Comparison of ENCODE assay signal across 16 mouse cellular contexts in the genomic region with DNA sequence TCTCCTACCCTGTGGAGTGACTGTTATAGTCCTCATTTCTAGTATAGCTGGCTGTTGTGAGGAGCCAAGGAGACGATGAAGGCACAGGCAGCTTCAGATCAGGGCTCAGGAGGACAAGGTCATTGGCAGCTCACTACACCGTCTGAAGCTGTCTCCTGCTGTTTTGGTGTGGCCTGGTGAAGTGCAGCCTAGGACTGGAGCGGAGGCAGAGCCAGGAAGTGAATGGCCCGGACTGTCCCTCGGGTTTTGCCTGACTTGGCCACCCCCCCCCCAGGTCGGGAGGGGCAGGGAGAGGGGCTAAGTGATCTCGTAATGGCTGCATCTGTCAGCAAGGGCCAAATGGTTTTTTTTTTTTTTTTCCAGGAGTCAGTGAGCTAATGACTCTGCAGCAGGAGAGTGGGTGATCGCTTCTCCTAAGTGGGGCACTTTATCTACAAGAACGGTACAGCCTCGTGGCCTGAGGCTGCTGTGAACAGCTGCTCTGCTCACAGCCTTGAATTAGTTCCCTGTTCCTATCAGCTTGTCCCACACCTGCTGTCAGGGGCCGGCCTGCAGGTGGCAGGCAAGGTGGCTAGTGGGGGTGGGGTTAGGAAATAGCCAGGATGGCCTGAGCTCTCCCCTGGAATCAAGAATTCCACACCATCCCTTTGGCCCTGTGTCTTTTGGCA. TPM values are rescaled to one million over a fixed set of nuclear protein-coding genes. Genes with fewer than 3 reads are reported as not detected.
DNase-seq lines count a peak whose midpoint lies in the region; ATAC-seq lines count a peak whose summit lies in the region.
"Had no signal": no experiment of that assay in that cellular context is flagged by ENCODE, and none has a peak within 500 bp of the region (broad histone marks: within the 10 kb centered on the region; RNA-seq: fewer than 3 reads in every experiment).

No protein-coding gene starts in this region.

- peak; percentile 6; the same call in 1 of the 2 replicates for ATAC-seq in midbrain, embryonic 12.5 days (ENCODE audit: low FRiP score, low read depth)
- ATAC-seq in midbrain, embryonic 16.5 days = no peak
- peak; percentile 41; the same call in 1 of the 2 replicates for ATAC-seq in embryonic facial prominence, embryonic 14.5 days (ENCODE audit: low read depth)
- peak; percentile 41; the same call in 1 of the 2 replicates for ATAC-seq in neural tube, embryonic 13.5 days (ENCODE audit: low read depth)
- ATAC-seq: forebrain, postnatal 0 days had no signal

- 39% methylated on average over 11 of the region's 11 CpGs for WGBS in midbrain, embryonic 12.5 days
- 35% methylated on average over 11 of the region's 11 CpGs for WGBS in midbrain, embryonic 16.5 days
- 22% methylated on average over 11 of the region's 11 CpGs for WGBS in embryonic facial prominence, embryonic 14.5 days
- 16% methylated on average over 11 of the region's 11 CpGs for WGBS in neural tube, embryonic 13.5 days

- H3K27me3 ChIP-seq in midbrain, embryonic 12.5 days = no peaks in the 10 kb centered on the region
- no peaks in the 10 kb centered on the region for H3K27me3 ChIP-seq in midbrain, embryonic 16.5 days (ENCODE audit: control insufficient read depth, insufficient read depth, low read depth, low read length)
- H3K27me3 ChIP-seq in embryonic facial prominence, embryonic 14.5 days (replicated peaks; ENCODE audit: control insufficient read depth, insufficient read depth, low read length) = no peaks in the 10 kb centered on the region
- H3K27me3 ChIP-seq in neural tube, embryonic 13.5 days = no peaks in the 10 kb centered on the region
- H3K27me3 ChIP-seq: embryonic facial prominence, embryonic 15.5 days had no signal

- peak; percentile 42 for DNase-seq in adrenal gland, postnatal 14 days
- peak; percentile 44 for DNase-seq in embryonic facial prominence, embryonic 14.5 days (ENCODE audit: low spot score)
- DNase-seq in gastrocnemius, postnatal 10 days = no peak
- DNase-seq in spleen, postnatal 14 days (ENCODE audit: low spot score in 2 of 2) = no peak
- DNase-seq: forebrain, postnatal 0 days; heart, adult 18-20 months; kidney, adult 11 months; lung, adult 18-20 months; thymus, postnatal 36 days had no signal

- no peak overlapping the region for H3K4me2 ChIP-seq in midbrain, embryonic 12.5 days (replicated peaks)
- H3K4me2 ChIP-seq in midbrain, embryonic 16.5 days (ENCODE audit: low read length) = no peak overlapping the region
- H3K4me2 ChIP-seq in embryonic facial prominence, embryonic 14.5 days (ENCODE audit: low read depth, low read length) = no peak overlapping the region
- no peak overlapping the region for H3K4me2 ChIP-seq in neural tube, embryonic 13.5 days
- H3K4me2 ChIP-seq: embryonic facial prominence, embryonic 15.5 days; midbrain, embryonic 11.5 days had no signal

- H3K9me3 ChIP-seq in midbrain, embryonic 12.5 days = no peaks in the 10 kb centered on the region
- H3K9me3 ChIP-seq in midbrain, embryonic 16.5 days (replicated peaks; ENCODE audit: control insufficient read depth, low read length, poor library complexity, severe bottlenecking) = no peaks in the 10 kb centered on the region
- no peaks in the 10 kb centered on the region for H3K9me3 ChIP-seq in embryonic facial prominence, embryonic 14.5 days (ENCODE audit: control insufficient read depth, low read length)
- no peaks in the 10 kb centered on the region for H3K9me3 ChIP-seq in neural tube, embryonic 13.5 days
- H3K9me3 ChIP-seq: embryonic facial prominence, embryonic 15.5 days had no signal

- no peak overlapping the region for H3K27ac ChIP-seq in midbrain, embryonic 12.5 days (replicated peaks)
- no peak overlapping the region for H3K27ac ChIP-seq in midbrain, embryonic 16.5 days (ENCODE audit: low read length)
- no peak overlapping the region for H3K27ac ChIP-seq in embryonic facial prominence, embryonic 14.5 days (replicated peaks; ENCODE audit: low read depth, low read length)
- H3K27ac ChIP-seq in neural tube, embryonic 13.5 days (replicated peaks) = 0 out of 2 replicates have a peak overlapping the region, but pooled peaks have one; percentile 38
- H3K27ac ChIP-seq: embryonic facial prominence, embryonic 15.5 days had no signal

- H3K9ac ChIP-seq in midbrain, embryonic 12.5 days (replicated peaks) = no peak overlapping the region
- no peak overlapping the region for H3K9ac ChIP-seq in midbrain, embryonic 16.5 days (ENCODE audit: low read depth, low read length)
- no peak overlapping the region for H3K9ac ChIP-seq in embryonic facial prominence, embryonic 14.5 days (ENCODE audit: low read depth, low read length)
- no peak overlapping the region for H3K9ac ChIP-seq in neural tube, embryonic 13.5 days
- H3K9ac ChIP-seq: embryonic facial prominence, embryonic 15.5 days; forebrain, postnatal 0 days had no signal

- H3K4me1 ChIP-seq in midbrain, embryonic 12.5 days = 0 out of 2 replicates have a peak, but pooled peaks cover 3% of the 10 kb centered on the region
- H3K4me1 ChIP-seq in midbrain, embryonic 16.5 days (ENCODE audit: control insufficient read depth, insufficient read depth, low read length) = no peaks in the 10 kb centered on the region
- H3K4me1 ChIP-seq in embryonic facial prominence, embryonic 14.5 days (ENCODE audit: control insufficient read depth, insufficient read depth, low read length) = no peaks in the 10 kb centered on the region
- peaks cover 20% of the 10 kb centered on the region for H3K4me1 ChIP-seq in neural tube, embryonic 13.5 days (replicated peaks)
- H3K4me1 ChIP-seq: embryonic facial prominence, embryonic 15.5 days had no signal

- H3K4me3 ChIP-seq in midbrain, embryonic 12.5 days = no peak overlapping the region
- H3K4me3 ChIP-seq in midbrain, embryonic 16.5 days (ENCODE audit: low read depth, low read length) = no peak overlapping the region
- no peak overlapping the region for H3K4me3 ChIP-seq in embryonic facial prominence, embryonic 14.5 days (ENCODE audit: low read depth, low read length)
- H3K4me3 ChIP-seq in neural tube, embryonic 13.5 days = no peak overlapping the region
- H3K4me3 ChIP-seq: embryonic facial prominence, embryonic 15.5 days had no signal

- no peaks in the 10 kb centered on the region for H3K36me3 ChIP-seq in midbrain, embryonic 12.5 days
- no peaks in the 10 kb centered on the region for H3K36me3 ChIP-seq in midbrain, embryonic 16.5 days (ENCODE audit: control insufficient read depth, insufficient read depth, low read length)
- H3K36me3 ChIP-seq in embryonic facial prominence, embryonic 14.5 days (ENCODE audit: control insufficient read depth, insufficient read depth, low read length) = no peaks in the 10 kb centered on the region
- H3K36me3 ChIP-seq in neural tube, embryonic 13.5 days = no peaks in the 10 kb centered on the region
- H3K36me3 ChIP-seq: embryonic facial prominence, embryonic 15.5 days had no signal

RNA-seq across cellular contexts. Expression of gene Prrxl1, which starts 34.9 kb away (rescaled TPM):
- 9.8 and 11.1 TPM in 2 replicates for polyA plus RNA-seq in midbrain, embryonic 12.5 days (2016; fragmentation: Nextera tagmentation; extraction: Ambion mirVana)
- 1.4 and 2.0 TPM in 2 replicates for polyA plus RNA-seq in midbrain, embryonic 16.5 days (2015; fragmentation: Nextera tagmentation; extraction: Ambion mirVana)
- total RNA-seq in adrenal gland, postnatal 14 days (2021) = 0.67 and 0.75 TPM in 2 replicates
- polyA plus RNA-seq in embryonic facial prominence, embryonic 14.5 days (2014; fragmentation: Nextera tagmentation; extraction: Ambion mirVana) = 5.8 and 6.7 TPM in 2 replicates
- 83.4 and 87.1 TPM in 2 replicates for polyA plus RNA-seq in neural tube, embryonic 13.5 days (2015; fragmentation: Nextera tagmentation; extraction: Ambion mirVana)
- total RNA-seq in gastrocnemius, postnatal 10 days (2021) = not detected
- total RNA-seq: heart, adult 18-20 months had no signal
- polyA plus RNA-seq: limb, embryonic 11.5 days; spleen, adult 2 months had no signal

RNA-seq across cellular contexts. Expression of gene 3425401B19Rik, which starts 50.9 kb away (rescaled TPM):
- polyA plus RNA-seq in midbrain, embryonic 12.5 days (2016; fragmentation: Nextera tagmentation; extraction: Ambion mirVana) = 0.06 and 0.07 TPM in 2 replicates
- not detected in 2 replicates for polyA plus RNA-seq in midbrain, embryonic 16.5 days (2015; fragmentation: Nextera tagmentation; extraction: Ambion mirVana)
- total RNA-seq in adrenal gland, postnatal 14 days (2021) = 0.11 and 0.49 TPM in 2 replicates
- polyA plus RNA-seq in embryonic facial prominence, embryonic 14.5 days (2014; fragmentation: Nextera tagmentation; extraction: Ambion mirVana) = 2.9 and 3.1 TPM in 2 replicates
- 0.15 and 0.40 TPM in 2 replicates for polyA plus RNA-seq in neural tube, embryonic 13.5 days (2015; fragmentation: Nextera tagmentation; extraction: Ambion mirVana)
- 100 to 1,000 TPM; 229 to 232 TPM for total RNA-seq in gastrocnemius, postnatal 10 days (2021)
- total RNA-seq: forebrain, postnatal 0 days had no signal
- polyA plus RNA-seq: forebrain, postnatal 0 days; midbrain, embryonic 11.5 days had no signal

Comparison
In these comparisons a context has a peak if more than half of its experiments do, and no peak if none do; other contexts are left out.
1. DNase-seq: peak in adrenal gland, postnatal 14 days (single experiment) and embryonic facial prominence, embryonic 14.5 days (single experiment); none in gastrocnemius, postnatal 10 days (single experiment) and spleen, postnatal 14 days (0 of 2).